Mouse (Mus musculus) MEL (cell line): ENCODE measurements around the gene Myo3b.

Source experiments
- CHD2 ChIP-seq: IDR thresholded peaks from 2 replicates; pipeline ENCODE4 v1.6.1; 2011; ENCODE audit warnings: low read length, improper control_type of control experiment
- CTCF ChIP-seq, 3 experiments: IDR thresholded peaks in 2 of 3; conservative IDR thresholded peaks in 1 of 3; 2 replicates each; pipeline ENCODE4 v1.5.1; 2011 to 2012; ENCODE audit warnings: low read length in 3 of 3, low read depth in 2 of 3, mild to moderate bottlenecking in 2 of 3, improper control_type of control experiment in 1 of 3, inconsistent platforms in 1 of 3, mixed read lengths in 1 of 3, moderate library complexity in 1 of 3; ENCODE audit not compliant: control insufficient read depth in 1 of 3, insufficient read depth in 1 of 3, poor library complexity in 1 of 3, severe bottlenecking in 1 of 3
- E2F4 ChIP-seq: IDR thresholded peaks from 2 replicates; pipeline ENCODE4 v1.6.1; 2011; ENCODE audit warnings: low read depth, low read length, improper control_type of control experiment, borderline replicate concordance
- ELF1 ChIP-seq: IDR thresholded peaks from 2 replicates; pipeline ENCODE4 v1.6.1; 2014; ENCODE audit warnings: low read depth, mild to moderate bottlenecking, inconsistent platforms, low read length, improper control_type of control experiment, moderate library complexity
- EP300 ChIP-seq, 2 experiments: IDR thresholded peaks; 2 replicates each; pipeline ENCODE4 v1.6.1; 2011; ENCODE audit warnings: improper control_type of control experiment in 2 of 2, low read length in 2 of 2, low read depth in 1 of 2, mild to moderate bottlenecking in 1 of 2
- ETS1 ChIP-seq: IDR thresholded peaks from 2 replicates; pipeline ENCODE4 v1.6.1; 2012; ENCODE audit warnings: low read depth, mild to moderate bottlenecking, inconsistent platforms, low read length, improper control_type of control experiment, moderate library complexity
- GATA1 ChIP-seq: IDR thresholded peaks from 2 replicates; pipeline ENCODE4 v1.6.1; 2011; ENCODE audit warnings: low read depth, low read length, improper control_type of control experiment
- HCFC1 ChIP-seq: IDR thresholded peaks from 2 replicates; pipeline ENCODE4 v1.6.1; 2012; ENCODE audit warnings: low read depth, mild to moderate bottlenecking, inconsistent platforms, low read length, improper control_type of control experiment, moderate library complexity
- MAZ ChIP-seq: IDR thresholded peaks from 2 replicates; pipeline ENCODE4 v1.6.1; 2012; ENCODE audit warnings: low read depth, mild to moderate bottlenecking, inconsistent platforms, low read length, improper control_type of control experiment
- MYB ChIP-seq: IDR thresholded peaks from 2 replicates; pipeline ENCODE4 v1.6.1; 2011; ENCODE audit warnings: mild to moderate bottlenecking, low read depth, low read length, improper control_type of control experiment
- POLR2A ChIP-seq, 2 experiments: IDR thresholded peaks; 2 replicates each; pipeline ENCODE4 v1.6.1; 2011 to 2012; ENCODE audit warnings: low read length in 2 of 2, mild to moderate bottlenecking in 2 of 2, control low read depth in 1 of 2, improper control_type of control experiment in 1 of 2, low read depth in 1 of 2, moderate library complexity in 1 of 2; ENCODE audit not compliant: control insufficient read depth in 1 of 2, insufficient read depth in 1 of 2, poor library complexity in 1 of 2
- RCOR1 ChIP-seq: IDR thresholded peaks from 2 replicates; pipeline ENCODE4 v1.6.1; 2012; ENCODE audit warnings: low read depth, mild to moderate bottlenecking, inconsistent platforms, low read length, improper control_type of control experiment
- SIN3A ChIP-seq: IDR thresholded peaks from 2 replicates; pipeline ENCODE4 v1.6.1; 2012; ENCODE audit warnings: low read length, improper control_type of control experiment, inconsistent platforms
- USF1 ChIP-seq: IDR thresholded peaks from 2 replicates; pipeline ENCODE4 v1.6.1; 2014; ENCODE audit warnings: low read depth, mild to moderate bottlenecking, inconsistent platforms, low read length, improper control_type of control experiment, moderate library complexity

- no peak for TF ChIP-seq CTCF (IDR thresholded peaks at IDR 0.05 in 2 of 3, conservative IDR thresholded peaks at IDR 0.05 in 1 of 3; ENCODE audit: control insufficient read depth in 1 of 3, insufficient read depth in 1 of 3, low read depth in 2 of 3, low read length in 3 of 3, poor library complexity in 1 of 3, severe bottlenecking in 1 of 3)
- TF ChIP-seq MAZ = no peak
- no peak for TF ChIP-seq EP300 (IDR thresholded peaks at IDR 0.05; ENCODE audit: low read depth in 1 of 2, low read length in 2 of 2)
- no peak for TF ChIP-seq POLR2A (IDR thresholded peaks at IDR 0.05; ENCODE audit: control insufficient read depth in 1 of 2, insufficient read depth in 1 of 2, low read depth in 1 of 2, low read length in 2 of 2, poor library complexity in 1 of 2)
- no peak for TF ChIP-seq ETS1
- no peak for TF ChIP-seq E2F4
- TF ChIP-seq RCOR1 = no peak
- TF ChIP-seq ELF1 = no peak
- no peak for TF ChIP-seq MYB
- no peak for TF ChIP-seq USF1
- no peak for TF ChIP-seq GATA1
- no peak for TF ChIP-seq HCFC1
- TF ChIP-seq SIN3A = no peak
- TF ChIP-seq CHD2 = no peak
Observed at GRCm38 (mm10) chr2:70099459-70099858, 60.5 kb downstream of the Myo3b start.
